Mouse (Mus musculus) yolk sac, embryonic 10.5 days (tissue): Measurements from ENCODE around the gene Dennd1a.
A peak's percentile ranks its signal among the peaks of the same experiment; 100 is the strongest.

Source experiments
- DNase-seq: peaks from one replicate; pipeline ENCODE4 v3.0.0-alpha.2; 2017; ENCODE audit warnings: low spot score

Gene Dennd1a

DNA sequence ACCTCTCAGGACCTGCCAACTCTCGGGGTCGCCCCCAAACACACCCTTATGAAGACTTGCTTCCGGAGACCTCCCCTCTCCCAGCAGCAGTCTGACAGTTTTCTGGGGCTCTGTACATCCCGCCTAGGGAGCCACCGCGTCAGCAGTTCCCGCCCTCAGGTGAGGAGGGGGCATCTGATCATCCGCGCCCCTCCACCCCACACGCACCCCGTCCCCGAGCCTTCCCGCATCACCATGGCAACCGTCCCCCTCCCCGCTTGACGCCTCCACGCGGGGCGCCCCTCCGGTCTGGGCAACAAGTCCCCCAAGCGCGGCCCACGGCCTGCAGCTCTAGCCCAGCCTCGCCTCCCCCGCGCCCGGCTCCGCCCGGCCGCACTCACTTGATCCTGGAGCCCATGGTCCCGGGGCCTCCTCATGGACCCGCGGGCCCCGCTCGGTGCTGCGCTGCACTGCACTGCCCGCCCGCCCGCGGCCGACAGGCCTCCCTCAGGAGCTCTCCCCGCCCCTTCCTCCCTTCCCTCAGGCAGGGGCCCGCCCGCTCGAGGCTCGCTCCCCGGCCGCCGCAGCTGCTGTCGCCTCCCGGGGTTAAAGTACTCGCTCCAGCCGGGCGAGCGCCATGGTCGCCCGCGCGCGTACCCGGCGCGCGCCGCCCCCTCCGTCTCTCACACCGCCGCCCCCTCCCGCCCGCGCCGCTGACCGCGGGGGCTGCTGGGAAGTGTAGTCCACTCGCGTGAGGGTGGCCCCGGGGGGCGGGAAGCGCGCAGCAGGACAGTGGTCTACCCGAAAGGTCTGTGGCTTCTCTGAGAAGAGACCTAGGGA lies at the start of gene Dennd1a:
TSS of gene Dennd1a (minus strand) at position 658 of the 819 bp plus-strand sequence.
- DNase-seq: peak; percentile 91

- DNase-seq: no peak
Measured at GRCm38 (mm10) chr2:38336606-38337005, 49.4 kb upstream of the Dennd1a start.

DNA sequence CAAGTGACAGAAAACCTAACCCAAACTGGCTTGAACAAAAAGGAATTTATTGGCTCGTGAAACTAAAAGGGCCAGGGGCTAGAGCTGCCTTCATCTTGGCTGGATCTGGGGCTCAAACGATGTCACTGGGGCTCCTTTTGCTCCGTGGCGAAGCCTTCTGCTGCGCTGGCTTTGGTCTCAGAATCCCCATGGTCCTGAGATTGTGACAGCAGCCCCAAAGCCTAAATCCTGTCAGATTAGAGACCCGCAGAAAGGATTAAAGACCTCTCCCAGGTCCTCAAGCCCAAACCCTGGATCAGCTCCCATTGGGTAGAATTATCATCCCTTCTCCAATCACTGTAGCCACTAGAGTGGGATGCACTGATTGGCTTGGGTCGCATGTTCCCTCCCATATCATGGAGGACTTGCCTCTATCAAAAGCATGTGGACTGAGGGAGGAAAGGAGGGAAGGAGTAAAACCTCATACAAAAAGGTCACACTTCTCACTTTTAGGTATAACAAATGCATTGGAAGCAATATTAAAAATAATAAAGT lies 46.5 kb upstream of the Dennd1a start:
- DNase-seq: no peak

GRCm38 (mm10) chr2:38326671-38327070 lies 39.5 kb upstream of the Dennd1a start:
- DNase-seq: no peak

DNA sequence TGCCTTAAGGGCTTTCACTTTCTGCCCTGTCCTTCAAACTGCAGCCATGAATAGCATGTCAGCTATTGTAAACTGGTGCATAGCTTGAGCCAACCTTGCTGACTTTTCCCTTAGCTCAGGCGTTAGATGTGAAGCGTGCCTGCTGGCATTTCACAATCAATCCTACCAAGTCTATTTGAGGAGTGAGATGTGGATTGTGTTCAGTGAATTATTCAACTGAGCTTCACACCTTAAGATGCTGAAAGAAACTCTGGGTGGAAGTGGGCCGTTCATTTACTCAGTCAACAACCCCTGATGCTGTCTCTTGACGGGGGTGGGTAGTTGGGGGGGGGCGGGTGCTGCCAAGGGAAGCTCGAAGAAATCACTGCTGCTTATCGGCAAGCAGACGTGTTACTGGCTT lies 36.2 kb upstream of the Dennd1a start:
- no peak for DNase-seq

DNA sequence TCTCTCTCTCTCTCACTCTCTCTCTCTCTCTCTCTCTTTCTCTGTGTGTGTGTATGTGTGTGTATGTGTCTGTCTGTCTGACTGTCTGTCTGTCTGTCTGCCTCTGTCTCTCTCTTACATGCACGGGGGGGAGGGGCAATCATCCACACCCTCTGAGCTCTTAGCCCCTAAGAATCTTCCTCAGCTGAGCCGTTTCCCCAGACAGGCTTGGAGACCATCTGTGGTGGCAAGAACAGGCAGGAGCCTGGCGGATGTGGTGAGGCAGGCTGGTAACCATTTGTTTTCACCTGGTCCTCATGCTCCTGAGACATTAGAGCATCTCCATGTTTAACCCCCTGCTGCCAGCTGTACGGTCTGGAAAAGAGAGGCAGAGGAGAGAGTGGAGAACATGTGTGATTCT lies 33.7 kb upstream of the Dennd1a start:
- no peak for DNase-seq

DNA sequence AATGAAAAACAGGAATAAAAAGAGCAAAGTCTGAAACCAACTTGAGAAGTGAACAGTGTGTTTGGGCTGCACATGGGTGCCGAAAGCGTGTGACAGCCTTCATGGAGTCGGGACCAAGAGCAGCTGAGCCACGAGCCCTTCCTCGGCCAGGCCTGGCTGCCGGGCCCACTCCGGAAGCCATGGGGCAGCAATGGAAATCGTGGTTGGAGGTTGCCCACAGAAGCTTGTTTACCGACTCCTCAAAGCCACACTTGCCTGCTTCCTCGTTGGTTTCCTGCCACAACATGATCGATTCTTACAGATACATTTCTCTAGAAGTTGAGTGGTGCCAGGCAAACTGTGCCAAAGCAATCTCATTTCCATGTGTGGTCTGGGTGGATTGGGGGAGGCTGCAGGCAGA lies 31.9 kb upstream of the Dennd1a start:
- no peak for DNase-seq

- no peak for DNase-seq
Measured at GRCm38 (mm10) chr2:38313399-38313798, 26.2 kb upstream of the Dennd1a start.

- no peak for DNase-seq
Measured at GRCm38 (mm10) chr2:38312921-38313320, 25.7 kb upstream of the Dennd1a start.

GRCm38 (mm10) chr2:38305152-38305551 lies 18.0 kb upstream of the Dennd1a start:
- DNase-seq: no peak

DNA sequence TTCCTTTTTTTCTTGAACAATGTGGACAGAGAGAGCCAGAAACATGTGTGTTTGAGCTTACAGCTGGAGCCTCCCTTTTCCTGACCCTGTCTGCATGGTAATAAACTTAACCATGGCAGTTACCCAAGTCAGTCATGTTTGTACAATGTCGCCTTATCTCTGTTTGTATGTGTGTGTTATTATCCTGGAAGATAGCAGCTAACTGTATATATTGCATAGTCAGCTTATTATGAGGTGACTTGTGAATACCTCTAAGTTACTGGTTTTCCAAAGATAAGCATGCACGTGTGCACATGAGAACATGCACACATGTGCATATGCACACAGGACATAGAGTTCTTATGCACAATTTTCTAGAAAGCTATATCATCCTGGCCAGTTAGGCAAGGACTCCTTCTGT lies 13.8 kb upstream of the Dennd1a start:
- no peak for DNase-seq

DNA sequence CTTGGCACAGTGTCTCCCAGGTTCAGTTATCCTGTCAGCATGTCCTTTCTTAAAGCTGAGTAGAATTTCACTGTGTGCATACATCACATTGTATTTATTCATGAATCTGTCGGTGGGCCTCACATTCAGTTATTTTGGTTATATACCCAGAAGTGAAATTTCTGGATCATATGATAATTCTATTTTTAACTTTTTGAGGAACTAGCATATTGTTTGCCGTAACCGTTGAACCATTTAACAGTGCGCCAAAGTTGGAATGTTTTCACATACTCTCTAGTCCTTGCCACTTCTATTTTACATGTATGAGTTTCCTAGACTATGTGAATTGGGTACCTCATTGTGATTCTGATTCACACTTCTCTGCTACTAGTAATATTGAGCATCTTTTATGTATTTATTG lies 8.7 kb upstream of the Dennd1a start:
- DNase-seq: no peak

DNA sequence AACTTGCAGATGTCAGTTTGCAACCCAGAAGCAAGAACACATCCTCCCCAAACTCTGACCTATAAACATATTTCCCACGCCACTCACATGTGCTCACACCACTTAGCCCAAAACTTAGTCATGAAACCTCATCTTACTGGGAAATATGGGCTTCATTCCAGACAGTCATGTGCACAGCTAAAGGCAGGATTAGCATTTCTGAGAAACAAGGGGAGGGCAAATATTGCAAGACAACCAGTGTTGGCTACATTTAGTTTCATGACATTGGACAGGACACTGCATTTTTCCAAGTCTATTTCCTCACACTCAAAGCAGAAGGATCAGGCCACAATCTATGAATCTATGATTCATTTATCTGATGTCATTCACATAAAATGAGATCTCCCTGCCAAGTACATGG lies 4.3 kb upstream of the Dennd1a start:
- DNase-seq: no peak

GRCm38 (mm10) chr2:38288226-38288625 lies 1.0 kb upstream of the Dennd1a start:
- no peak for DNase-seq

- peak; percentile 84 for DNase-seq
Measured at GRCm38 (mm10) chr2:38286433-38286732, 807 bp downstream of the Dennd1a start.

- peak; percentile 20 for DNase-seq
Measured at GRCm38 (mm10) chr2:38285781-38286432, 1.3 kb downstream of the Dennd1a start.

- no peak for DNase-seq
Measured at GRCm38 (mm10) chr2:38283961-38284360, 3.2 kb downstream of the Dennd1a start.

GRCm38 (mm10) chr2:38280376-38280775 lies 6.8 kb downstream of the Dennd1a start:
- DNase-seq: peak; percentile 16

- DNase-seq: no peak
Measured at GRCm38 (mm10) chr2:38274973-38275372, 12.2 kb downstream of the Dennd1a start.

DNA sequence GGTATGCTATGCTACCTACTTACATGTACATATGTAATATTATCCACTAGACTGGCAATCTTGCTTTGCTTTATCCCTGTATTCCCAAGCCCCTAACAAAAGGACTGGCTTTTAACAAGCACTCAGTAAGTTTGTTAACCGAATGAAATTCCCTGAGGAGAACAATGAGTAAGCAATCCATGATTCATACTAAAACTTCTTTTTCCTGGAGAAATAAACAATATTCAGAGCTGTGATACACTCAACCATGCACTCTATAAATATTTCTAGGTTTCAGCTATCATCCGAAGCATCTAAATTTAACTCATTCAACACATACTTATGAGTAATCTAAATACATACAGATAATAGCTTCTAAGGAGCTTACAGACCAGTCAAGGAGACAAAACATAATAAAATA lies 23.5 kb downstream of the Dennd1a start:
- DNase-seq: no peak

- no peak for DNase-seq
Measured at GRCm38 (mm10) chr2:38259052-38259451, 28.1 kb downstream of the Dennd1a start.

- DNase-seq: no peak
Measured at GRCm38 (mm10) chr2:38237616-38238015, 49.6 kb downstream of the Dennd1a start.

GRCm38 (mm10) chr2:38235593-38235992 lies 51.6 kb downstream of the Dennd1a start:
- no peak for DNase-seq

DNA sequence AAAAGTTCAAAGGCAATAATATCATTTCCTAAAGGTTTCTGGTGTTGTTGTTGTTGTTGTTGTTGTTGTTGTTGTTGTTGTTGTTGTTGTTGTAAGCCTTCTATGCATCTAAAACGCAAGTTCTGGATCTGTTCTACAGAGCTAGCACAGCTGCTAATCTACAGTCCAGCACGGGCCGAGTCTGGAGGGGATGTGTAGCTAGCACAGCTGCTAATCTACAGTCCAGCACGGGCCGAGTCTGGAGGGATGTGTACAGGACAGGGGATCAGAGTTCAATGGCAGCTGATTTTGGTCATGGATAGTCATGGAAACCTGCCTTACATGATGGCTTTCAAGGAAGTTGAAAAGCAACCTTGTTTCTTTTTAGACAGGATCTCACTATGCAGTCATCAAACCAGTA lies 57.3 kb downstream of the Dennd1a start:
- DNase-seq: no peak
